ENCODE assay signal across 11 mouse cellular contexts in the genomic region with DNA sequence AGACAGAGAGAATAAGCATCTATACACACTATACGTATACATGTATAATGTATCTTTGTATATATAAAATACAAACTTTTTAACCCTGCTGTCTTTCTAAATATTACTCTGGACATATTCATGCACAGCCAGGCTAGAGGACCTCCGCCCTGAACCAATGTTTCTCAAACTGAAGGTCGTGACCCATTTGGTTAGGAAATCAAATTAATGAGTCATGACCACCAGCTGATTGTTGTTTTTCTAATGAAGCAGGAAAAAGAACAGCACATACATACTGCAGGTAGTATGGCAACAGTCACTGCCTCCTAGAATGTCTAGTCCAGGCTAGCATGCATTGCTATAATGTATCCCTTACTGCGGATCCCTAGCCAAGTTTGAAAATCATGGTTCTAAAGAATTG. TPM values are rescaled to one million over a fixed set of nuclear protein-coding genes. Genes with fewer than 3 reads are reported as not detected.
DNase-seq lines count a peak whose midpoint lies in the region; ATAC-seq and TF ChIP-seq lines count a peak whose summit lies in the region.
"Had no signal": no experiment of that assay in that cellular context is flagged by ENCODE, and none has a peak within 500 bp of the region (broad histone marks: within the 10 kb centered on the region; RNA-seq: fewer than 3 reads in every experiment).

No protein-coding gene starts in this region.

- peak overlapping the region; percentile 97 for H3K4me3 ChIP-seq in heart, embryonic 16.5 days (ENCODE audit: low read length)
- H3K4me3 ChIP-seq in lung, embryonic 14.5 days (ENCODE audit: low read depth, low read length): no peak overlapping the region
- no peak overlapping the region for H3K4me3 ChIP-seq in lung, adult 2 months (replicated peaks; ENCODE audit: extremely low read depth, low read depth, low read length)
- H3K4me3 ChIP-seq in forebrain, embryonic 16.5 days (replicated peaks; ENCODE audit: low read length): no peak overlapping the region
- H3K4me3 ChIP-seq in midbrain, postnatal 0 days (ENCODE audit: low read depth, low read length): no peak overlapping the region
- H3K4me3 ChIP-seq: erythroblast, embryonic 14.5 days had no signal

- no peaks in the 10 kb centered on the region for H3K9me3 ChIP-seq in heart, embryonic 16.5 days (replicated peaks; ENCODE audit: control insufficient read depth, low read length)
- no peaks in the 10 kb centered on the region for H3K9me3 ChIP-seq in lung, embryonic 14.5 days (ENCODE audit: low read depth, low read length)
- no peaks in the 10 kb centered on the region for H3K9me3 ChIP-seq in forebrain, embryonic 16.5 days (ENCODE audit: control insufficient read depth, low read length)
- H3K9me3 ChIP-seq in midbrain, postnatal 0 days (ENCODE audit: low read length): no peaks in the 10 kb centered on the region
- H3K9me3 ChIP-seq: G1E had no signal

- peaks cover 57% of the 10 kb centered on the region for H3K4me1 ChIP-seq in heart, embryonic 16.5 days (ENCODE audit: control insufficient read depth, insufficient read depth, low read length)
- 0 out of 2 replicates have a peak, but pooled peaks cover 6% of the 10 kb centered on the region for H3K4me1 ChIP-seq in lung, embryonic 14.5 days (ENCODE audit: insufficient read depth)
- peaks cover 14% of the 10 kb centered on the region for H3K4me1 ChIP-seq in lung, adult 2 months (ENCODE audit: control insufficient read depth, insufficient read depth, low read length)
- H3K4me1 ChIP-seq in forebrain, embryonic 16.5 days (replicated peaks; ENCODE audit: control insufficient read depth, insufficient read depth, low read length): peaks cover 45% of the 10 kb centered on the region
- H3K4me1 ChIP-seq in midbrain, postnatal 0 days (ENCODE audit: insufficient read depth, low read length): peaks cover 5% of the 10 kb centered on the region; the same call in 1 of the 2 replicates

- WGBS in heart, embryonic 16.5 days: 82% methylated on average over 4 of the region's 4 CpGs
- 88% methylated on average over 4 of the region's 4 CpGs for WGBS in lung, embryonic 14.5 days
- WGBS in lung, adult 2 months: 75% methylated on average over 4 of the region's 4 CpGs
- WGBS in forebrain, embryonic 16.5 days: 86% methylated on average over 4 of the region's 4 CpGs
- 93% methylated on average over 4 of the region's 4 CpGs for WGBS in midbrain, postnatal 0 days

- H3K27ac ChIP-seq in heart, embryonic 16.5 days (ENCODE audit: low read length): no peak overlapping the region; the same call in 1 of the 2 replicates
- no peak overlapping the region for H3K27ac ChIP-seq in lung, embryonic 14.5 days (ENCODE audit: low read depth)
- H3K27ac ChIP-seq in forebrain, embryonic 16.5 days (ENCODE audit: low read length): no peak overlapping the region
- H3K27ac ChIP-seq in midbrain, postnatal 0 days (ENCODE audit: low read depth, low read length): no peak overlapping the region

- no peak for ATAC-seq in heart, embryonic 16.5 days (replicated peaks; ENCODE audit: extremely low read depth, insufficient read depth, low FRiP score)
- ATAC-seq in lung, embryonic 14.5 days (ENCODE audit: insufficient read depth): no peak
- no peak for ATAC-seq in forebrain, embryonic 16.5 days
- ATAC-seq in midbrain, postnatal 0 days (ENCODE audit: low FRiP score): no peak
- ATAC-seq in CD4-positive, CD25-positive, alpha-beta regulatory T cell, adult 4 months: no peak

- H3K36me3 ChIP-seq in heart, embryonic 16.5 days (ENCODE audit: control insufficient read depth, insufficient read depth): no peaks in the 10 kb centered on the region
- H3K36me3 ChIP-seq in lung, embryonic 14.5 days (ENCODE audit: insufficient read depth): no peaks in the 10 kb centered on the region
- H3K36me3 ChIP-seq in forebrain, embryonic 16.5 days (ENCODE audit: control insufficient read depth, insufficient read depth): no peaks in the 10 kb centered on the region
- H3K36me3 ChIP-seq in midbrain, postnatal 0 days (ENCODE audit: insufficient read depth, low read length): no peaks in the 10 kb centered on the region
- H3K36me3 ChIP-seq: G1E had no signal

- H3K27me3 ChIP-seq in heart, embryonic 16.5 days (ENCODE audit: control insufficient read depth, insufficient read depth, low read length): no peaks in the 10 kb centered on the region
- H3K27me3 ChIP-seq in lung, embryonic 14.5 days (ENCODE audit: insufficient read depth, low read length): no peaks in the 10 kb centered on the region
- H3K27me3 ChIP-seq in forebrain, embryonic 16.5 days (replicated peaks; ENCODE audit: control insufficient read depth, insufficient read depth, low read length): no peaks in the 10 kb centered on the region
- no peaks in the 10 kb centered on the region for H3K27me3 ChIP-seq in midbrain, postnatal 0 days (ENCODE audit: insufficient read depth, low read length)

- TF ChIP-seq POLR2A in lung, adult 2 months (IDR thresholded peaks at IDR 0.05; ENCODE audit: borderline replicate concordance, extremely low read depth, low read depth, low read length): no peak

- DNase-seq in heart, adult 9 months (ENCODE audit: low spot score in 2 of 2): no peak
- DNase-seq in lung, embryonic 14.5 days: no peak
- no peak for DNase-seq in lung, adult 2 months
- DNase-seq in midbrain, postnatal 0 days (ENCODE audit: low spot score): no peak
- DNase-seq: adrenal gland, postnatal 10 days; lung, postnatal 14 days had no signal

- H3K9ac ChIP-seq in heart, embryonic 16.5 days (ENCODE audit: low read length): peak overlapping the region; percentile 97
- H3K9ac ChIP-seq in lung, embryonic 14.5 days: no peak overlapping the region
- H3K9ac ChIP-seq in forebrain, embryonic 16.5 days (replicated peaks; ENCODE audit: low read depth, low read length): no peak overlapping the region
- no peak overlapping the region for H3K9ac ChIP-seq in midbrain, postnatal 0 days (replicated peaks; ENCODE audit: low read length, poor library complexity, severe bottlenecking)

- no peak for TF ChIP-seq CTCF in lung, embryonic 14.5 days (IDR thresholded peaks at IDR 0.05; ENCODE audit: low read depth)
- TF ChIP-seq CTCF in lung, adult 2 months (IDR thresholded peaks at IDR 0.05; ENCODE audit: insufficient read depth, low read length): no peak
- TF ChIP-seq CTCF in midbrain, postnatal 0 days (IDR thresholded peaks at IDR 0.05): no peak

- peak overlapping the region; percentile 75 for H3K4me2 ChIP-seq in heart, embryonic 16.5 days (ENCODE audit: low read depth, low read length)
- peak overlapping the region; percentile 83 for H3K4me2 ChIP-seq in lung, embryonic 14.5 days
- H3K4me2 ChIP-seq in forebrain, embryonic 16.5 days (ENCODE audit: low read length): peak overlapping the region; percentile 88; the same call in 1 of the 2 replicates
- peak overlapping the region; percentile 82; the same call in 1 of the 2 replicates for H3K4me2 ChIP-seq in midbrain, postnatal 0 days (ENCODE audit: low read depth, low read length, poor library complexity, severe bottlenecking)

RNA-seq across cellular contexts. Expression of gene Ypel2, which starts 2.3 kb away (rescaled TPM):
- polyA plus RNA-seq in heart, embryonic 16.5 days (2015; fragmentation: Nextera tagmentation; extraction: Ambion mirVana): 22.5 and 24.2 TPM in 2 replicates
- polyA plus RNA-seq in lung, embryonic 14.5 days (2014; fragmentation: Nextera tagmentation; extraction: Ambion mirVana): 6.8 and 7.0 TPM in 2 replicates
- polyA plus RNA-seq in lung, adult 2 months (2012; rRNA removed): 5.9 and 9.7 TPM in 2 replicates
- 7.1 and 8.1 TPM in 2 replicates for polyA plus RNA-seq in forebrain, embryonic 16.5 days (2015; fragmentation: Nextera tagmentation; extraction: Ambion mirVana)
- total RNA-seq in midbrain, postnatal 0 days (2014; rRNA removed): 5.8 and 6.1 TPM in 2 replicates
- 4.2 and 4.3 TPM in 2 replicates for polyA plus RNA-seq in midbrain, postnatal 0 days (2015; fragmentation: Nextera tagmentation; extraction: Ambion mirVana)
- 10 to 100 TPM in 1 of 2 experiments, 1 to 10 TPM in 1; 7.4 to 11.2 TPM for polyA plus RNA-seq in CD4-positive, CD25-positive, alpha-beta regulatory T cell, adult 4 months (2017; shearing (Covaris generic))
